ENCODE assay signal across 12 mouse cellular contexts in genomic region chr4:102517653-102518052, GRCm38 (mm10).
DNase-seq lines count a peak whose midpoint lies in the region; ATAC-seq and TF ChIP-seq lines count a peak whose summit lies in the region.
"Had no signal": no experiment of that assay in that cellular context is flagged by ENCODE, and none has a peak within 500 bp of the region (broad histone marks: within the 10 kb centered on the region; RNA-seq: fewer than 3 reads in every experiment).

No protein-coding gene starts in this region.

- H3K36me3 ChIP-seq in hindbrain, embryonic 14.5 days (replicated peaks; ENCODE audit: control insufficient read depth, insufficient read depth): no peaks in the 10 kb centered on the region
- no peaks in the 10 kb centered on the region for H3K36me3 ChIP-seq in hindbrain, embryonic 11.5 days (ENCODE audit: control insufficient read depth, insufficient read depth, low read length)
- no peaks in the 10 kb centered on the region for H3K36me3 ChIP-seq in megakaryocyte, embryonic 14.5 days (replicated peaks; ENCODE audit: low read length)
- H3K36me3 ChIP-seq: embryonic facial prominence, embryonic 13.5 days; hindbrain, embryonic 15.5 days; limb, embryonic 13.5 days; lung, embryonic 15.5 days had no signal

- H3K9me3 ChIP-seq in hindbrain, embryonic 14.5 days (ENCODE audit: control insufficient read depth, low read length): no peaks in the 10 kb centered on the region
- H3K9me3 ChIP-seq in hindbrain, embryonic 11.5 days (ENCODE audit: control insufficient read depth, low read length): no peaks in the 10 kb centered on the region
- H3K9me3 ChIP-seq in megakaryocyte, embryonic 14.5 days: no peaks in the 10 kb centered on the region
- H3K9me3 ChIP-seq: embryonic facial prominence, embryonic 13.5 days; hindbrain, embryonic 15.5 days; limb, embryonic 13.5 days; lung, embryonic 15.5 days had no signal

- TF ChIP-seq POLR2A in bone marrow, adult 2 months (IDR thresholded peaks at IDR 0.05; ENCODE audit: borderline replicate concordance, control insufficient read depth, low read depth, low read length): no peak

- H3K27me3 ChIP-seq in hindbrain, embryonic 14.5 days (ENCODE audit: control insufficient read depth, insufficient read depth, low read length): no peaks in the 10 kb centered on the region
- no peaks in the 10 kb centered on the region for H3K27me3 ChIP-seq in hindbrain, embryonic 11.5 days (ENCODE audit: control insufficient read depth, insufficient read depth, low read length)
- H3K27me3 ChIP-seq in megakaryocyte, embryonic 14.5 days (replicated peaks): peaks cover 2% of the 10 kb centered on the region
- H3K27me3 ChIP-seq: embryonic facial prominence, embryonic 13.5 days; hindbrain, embryonic 15.5 days; lung, embryonic 15.5 days had no signal

- no peak overlapping the region for H3K4me3 ChIP-seq in hindbrain, embryonic 14.5 days (replicated peaks; ENCODE audit: low read length)
- no peak overlapping the region for H3K4me3 ChIP-seq in hindbrain, embryonic 11.5 days (ENCODE audit: low read depth, low read length)
- H3K4me3 ChIP-seq in bone marrow, adult 2 months (replicated peaks; ENCODE audit: control insufficient read depth, low read depth, low read length): no peak overlapping the region
- H3K4me3 ChIP-seq in megakaryocyte, embryonic 14.5 days (replicated peaks): peak overlapping the region; percentile 55
- H3K4me3 ChIP-seq: embryonic facial prominence, embryonic 13.5 days; hindbrain, embryonic 15.5 days; limb, embryonic 13.5 days; lung, embryonic 15.5 days had no signal

- no peak for TF ChIP-seq CTCF in bone marrow, adult 2 months (IDR thresholded peaks at IDR 0.05; ENCODE audit: control insufficient read depth, insufficient read depth, low read length)

- H3K4me2 ChIP-seq in hindbrain, embryonic 14.5 days (replicated peaks): no peak overlapping the region
- H3K4me2 ChIP-seq in hindbrain, embryonic 11.5 days (replicated peaks; ENCODE audit: low read depth, low read length): no peak overlapping the region
- H3K4me2 ChIP-seq: embryonic facial prominence, embryonic 13.5 days; hindbrain, embryonic 15.5 days; limb, embryonic 13.5 days; lung, embryonic 15.5 days had no signal

- H3K4me1 ChIP-seq in hindbrain, embryonic 14.5 days (replicated peaks; ENCODE audit: control insufficient read depth, insufficient read depth, low read length): no peaks in the 10 kb centered on the region
- H3K4me1 ChIP-seq in hindbrain, embryonic 11.5 days (replicated peaks; ENCODE audit: control insufficient read depth, insufficient read depth, low read length): no peaks in the 10 kb centered on the region
- peaks cover 13% of the 10 kb centered on the region for H3K4me1 ChIP-seq in bone marrow, adult 2 months (ENCODE audit: control insufficient read depth, insufficient read depth, low read length)
- peaks cover 51% of the 10 kb centered on the region for H3K4me1 ChIP-seq in megakaryocyte, embryonic 14.5 days

- no peak for ATAC-seq in hindbrain, embryonic 14.5 days (ENCODE audit: low FRiP score)
- no peak for ATAC-seq in hindbrain, embryonic 11.5 days (ENCODE audit: low FRiP score)
- peak; percentile 31 for ATAC-seq in granulocyte monocyte progenitor cell, adult 5-6 weeks (replicated peaks; ENCODE audit: poor library complexity, severe bottlenecking)
- ATAC-seq: intestine, postnatal 0 days had no signal

- H3K9ac ChIP-seq in hindbrain, embryonic 14.5 days: no peak overlapping the region
- H3K9ac ChIP-seq in hindbrain, embryonic 11.5 days (ENCODE audit: low read depth, low read length): no peak overlapping the region
- H3K9ac ChIP-seq: embryonic facial prominence, embryonic 13.5 days; hindbrain, embryonic 15.5 days; limb, embryonic 13.5 days; lung, embryonic 15.5 days had no signal

- WGBS in hindbrain, embryonic 14.5 days: 83% methylated on average over 2 of the region's 2 CpGs
- WGBS in hindbrain, embryonic 11.5 days: 71% methylated on average over 2 of the region's 2 CpGs
- WGBS in bone marrow, adult 2 months: 5% methylated on average over 2 of the region's 2 CpGs

- no peak for DNase-seq in hindbrain, embryonic 14.5 days (ENCODE audit: low spot score)
- DNase-seq in hindbrain, embryonic 11.5 days (ENCODE audit: low spot score): no peak
- no peak for DNase-seq in thymus, postnatal 25 days
- no peak for DNase-seq in layer of hippocampus, adult 18-20 months (ENCODE audit: low spot score in 2 of 2)

- peak overlapping the region; percentile 26; the same call in 1 of the 2 replicates for H3K27ac ChIP-seq in hindbrain, embryonic 14.5 days
- H3K27ac ChIP-seq in hindbrain, embryonic 11.5 days (ENCODE audit: low read depth, low read length): no peak overlapping the region
- peak overlapping the region; percentile 75; the same call in 1 of the 2 replicates for H3K27ac ChIP-seq in bone marrow, adult 2 months (ENCODE audit: control insufficient read depth, insufficient read depth, low read depth, low read length, poor library complexity)
- H3K27ac ChIP-seq: embryonic facial prominence, embryonic 13.5 days; hindbrain, embryonic 15.5 days; limb, embryonic 13.5 days; lung, embryonic 15.5 days had no signal
